Mouse (Mus musculus): Measurements from ENCODE around the gene March9. TPM values are rescaled to one million over a fixed set of nuclear protein-coding genes. Genes with fewer than 3 reads are reported as not detected.

Gene March9
- 2.2 to 3.2 TPM (median 2.6 TPM) in 4 replicates for total RNA-seq (2023; ENCODE audit: inconsistent age)

DNA sequence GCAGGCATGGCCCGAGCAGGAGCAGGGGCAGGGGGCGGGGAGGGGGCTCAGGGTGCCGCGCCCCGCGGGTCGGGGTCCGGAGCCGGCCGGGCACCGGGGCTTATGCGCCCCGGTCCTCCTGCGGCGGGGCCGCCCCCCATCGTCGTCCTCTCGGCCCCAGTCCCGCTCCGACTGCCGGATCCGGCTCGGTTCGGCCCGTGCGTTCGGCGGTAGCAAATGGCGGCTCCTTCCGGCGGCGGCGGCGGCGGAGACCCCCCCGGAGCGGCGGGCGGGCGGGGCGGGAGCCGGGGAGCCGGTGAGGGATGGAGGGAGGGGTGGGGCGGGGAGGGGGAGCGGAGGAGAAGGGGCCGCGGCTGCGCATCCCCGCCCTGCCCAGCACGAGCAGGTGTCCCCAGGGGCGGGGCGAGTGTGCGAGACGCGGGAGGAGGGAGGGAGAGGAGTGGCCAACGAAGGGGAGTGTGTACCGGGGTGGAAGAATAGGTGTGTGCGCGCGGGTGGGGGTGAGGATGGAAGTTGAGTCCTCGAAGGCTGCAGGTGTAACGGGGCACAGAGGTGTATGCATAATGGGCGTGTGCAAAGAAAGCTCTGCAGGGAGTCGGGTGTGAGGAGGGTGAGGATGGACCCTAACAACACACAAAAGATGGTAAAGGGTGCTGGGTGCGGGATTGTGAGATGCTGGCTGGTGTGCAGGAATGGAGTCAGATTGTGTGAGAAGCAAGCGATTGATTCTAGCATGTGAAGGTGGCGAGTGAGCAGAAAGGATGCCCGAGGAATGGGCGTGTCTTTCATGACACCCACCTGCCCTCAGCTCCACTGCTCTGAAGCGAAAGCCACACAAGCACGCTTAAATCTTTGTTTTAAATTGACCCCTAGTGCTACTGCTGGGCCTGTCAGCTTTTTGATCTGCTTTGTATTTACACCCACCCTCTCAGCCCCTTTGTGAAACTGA lies at the start of gene March9:
Gene March9 (minus strand): TSS at position 217 of the 949 bp plus-strand sequence.

DNA sequence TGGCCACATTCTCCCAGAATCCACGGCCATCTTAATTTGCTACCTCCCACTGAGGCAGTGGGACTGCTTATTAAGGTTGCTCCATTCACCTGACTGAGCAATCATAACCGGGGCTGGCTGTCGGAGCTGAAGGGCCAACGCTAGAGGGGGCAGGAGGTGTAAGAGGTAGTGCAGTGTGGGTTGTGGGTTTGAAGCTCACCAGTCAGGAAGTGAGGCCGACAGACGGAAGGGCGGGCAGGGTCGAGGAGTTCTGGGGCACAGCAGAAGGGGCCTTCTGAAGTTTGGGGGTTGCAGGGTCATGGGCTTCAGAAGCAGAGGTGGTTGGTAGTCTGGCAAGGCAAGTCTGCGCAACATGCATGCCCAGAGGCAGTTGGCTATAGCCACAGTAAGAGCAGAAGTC lies 15.1 kb upstream of the March9 start, which contains the start of gene Agap2:
Gene Agap2 (plus strand): TSS at position 205 of the 400 bp plus-strand sequence.

DNA sequence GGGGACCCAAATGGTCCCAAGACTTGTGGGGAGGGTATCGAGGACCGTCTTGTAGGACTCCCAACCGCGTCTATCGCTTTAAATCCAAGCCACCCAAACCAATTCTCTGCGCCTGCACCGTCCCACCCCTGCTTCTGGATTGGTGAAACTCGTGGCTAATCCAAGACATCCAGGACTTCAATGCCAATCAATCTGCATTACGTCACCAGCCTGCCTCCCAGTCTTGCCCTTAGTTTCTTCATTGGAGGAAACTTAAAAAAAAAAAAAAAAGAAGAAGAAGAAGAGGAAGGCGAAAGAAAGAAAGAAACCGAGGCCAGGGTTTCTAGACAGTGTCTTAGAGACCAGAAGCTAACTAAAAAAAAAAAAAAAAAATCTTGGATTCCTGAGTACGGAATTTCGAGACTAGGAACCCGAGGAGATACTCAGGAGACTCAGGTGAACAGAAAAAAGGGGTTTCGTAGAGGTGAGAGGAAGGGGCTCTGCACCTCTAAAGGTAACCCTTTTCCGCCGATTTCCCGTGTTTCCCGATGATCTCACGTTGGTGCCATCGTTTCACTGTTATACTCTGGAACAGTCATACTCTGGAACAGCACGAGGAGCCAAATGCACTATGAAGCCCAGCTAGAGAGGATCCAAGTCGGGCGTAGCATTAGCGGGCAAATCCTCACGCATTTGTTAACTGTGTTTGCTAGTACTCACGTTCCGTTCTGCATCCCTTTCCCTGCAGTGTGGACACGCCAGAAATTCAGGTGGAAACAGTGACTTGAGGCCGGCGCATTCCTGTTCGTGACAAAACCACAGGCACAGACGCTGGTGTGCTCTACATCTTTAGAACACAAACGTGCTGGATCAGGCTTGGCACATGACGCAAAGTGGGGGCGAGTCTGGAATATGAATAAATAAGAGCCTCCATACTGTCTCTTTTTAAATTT lies 10.5 kb upstream of the March9 start, which contains the start of gene Tspan31:
Gene Tspan31 (minus strand): TSS at position 75 of the 932 bp plus-strand sequence.

DNA sequence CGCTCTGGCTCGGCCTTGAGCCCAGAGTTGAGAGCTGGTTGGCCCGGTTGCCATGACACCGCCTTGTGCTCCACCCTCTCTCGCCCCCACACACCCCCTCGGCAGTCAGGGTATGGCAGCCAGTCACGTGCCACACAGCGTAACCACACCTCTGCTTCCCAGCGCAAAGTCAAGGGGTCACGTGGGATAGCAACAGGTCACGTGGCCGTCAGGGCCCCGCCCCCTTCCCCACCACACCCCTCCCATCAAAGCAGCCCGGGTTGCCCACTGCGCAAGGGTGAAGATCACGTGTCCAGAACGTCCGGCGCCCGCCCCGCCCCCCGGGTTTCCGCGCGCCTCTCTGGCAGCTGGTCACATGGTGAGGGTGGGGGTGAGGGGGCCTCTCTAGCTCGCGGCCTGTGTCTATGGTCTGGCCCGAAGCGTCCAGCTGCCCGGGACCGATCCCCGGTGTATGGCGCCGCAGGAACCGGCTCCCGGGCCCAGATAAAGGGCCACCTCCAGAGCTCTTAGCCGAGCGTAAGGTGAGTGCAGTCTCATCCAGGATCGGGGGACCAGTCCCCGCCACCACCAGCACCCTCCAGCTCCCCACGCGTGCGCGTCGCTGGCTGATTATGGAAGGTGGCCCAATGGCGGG lies 3.4 kb upstream of the March9 start, which contains the start of gene Cdk4:
Gene Cdk4 (plus strand): TSS at position 296 of the 634 bp plus-strand sequence.

DNA sequence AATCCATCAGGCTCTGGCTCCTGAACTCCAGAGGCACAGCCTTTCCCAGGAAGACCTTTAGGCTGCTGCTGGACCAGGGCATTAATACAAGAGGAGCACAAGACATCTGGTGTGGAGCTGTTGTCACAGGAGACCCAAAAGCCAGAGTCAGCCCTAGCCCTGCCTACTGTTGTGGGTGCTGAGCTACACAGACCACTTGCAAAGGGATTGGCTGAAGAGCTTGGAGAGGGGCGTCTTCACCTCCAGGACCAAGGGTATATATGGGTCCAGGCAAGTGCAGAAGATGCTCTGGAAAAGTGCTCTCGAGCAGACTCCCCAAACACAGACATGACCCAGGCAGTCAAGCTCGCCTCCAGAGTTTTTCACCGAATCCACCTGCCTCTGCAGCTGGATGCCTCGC lies 12.0 kb downstream of the March9 start, which contains the start of gene Cyp27b1:
Gene Cyp27b1 (plus strand): TSS at position 297 of the 400 bp plus-strand sequence.

DNA sequence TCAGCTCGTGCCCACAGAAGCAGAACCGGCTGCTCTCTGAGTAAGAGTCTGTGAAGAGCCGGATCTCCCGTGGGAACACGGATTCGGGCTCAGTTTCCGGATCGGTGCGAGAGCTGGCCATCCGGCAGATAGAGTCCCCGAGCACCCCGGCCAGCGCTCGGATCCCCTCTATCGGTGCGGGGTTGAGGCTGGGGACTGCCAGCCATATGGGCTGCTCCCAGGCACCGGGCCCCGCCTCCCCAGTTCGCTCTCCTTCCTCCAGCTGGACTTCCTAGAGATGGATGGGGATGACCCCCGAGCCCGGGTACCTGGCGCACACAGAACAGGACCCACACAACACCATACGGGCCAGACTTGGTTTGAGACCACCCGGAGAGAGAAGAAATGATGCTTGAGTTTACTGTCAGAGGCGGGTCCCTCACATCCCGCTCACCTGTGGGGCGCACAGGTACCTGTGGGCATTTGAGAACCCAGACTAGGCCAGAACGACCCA lies 18.7 kb downstream of the March9 start, which contains the start of the genes Mettl1 and Eef1akmt3:
Gene Mettl1 (plus strand): TSS at position 141 of the 493 bp plus-strand sequence.
Gene Eef1akmt3 (minus strand): TSS at position 240 of the 493 bp plus-strand sequence.

DNA sequence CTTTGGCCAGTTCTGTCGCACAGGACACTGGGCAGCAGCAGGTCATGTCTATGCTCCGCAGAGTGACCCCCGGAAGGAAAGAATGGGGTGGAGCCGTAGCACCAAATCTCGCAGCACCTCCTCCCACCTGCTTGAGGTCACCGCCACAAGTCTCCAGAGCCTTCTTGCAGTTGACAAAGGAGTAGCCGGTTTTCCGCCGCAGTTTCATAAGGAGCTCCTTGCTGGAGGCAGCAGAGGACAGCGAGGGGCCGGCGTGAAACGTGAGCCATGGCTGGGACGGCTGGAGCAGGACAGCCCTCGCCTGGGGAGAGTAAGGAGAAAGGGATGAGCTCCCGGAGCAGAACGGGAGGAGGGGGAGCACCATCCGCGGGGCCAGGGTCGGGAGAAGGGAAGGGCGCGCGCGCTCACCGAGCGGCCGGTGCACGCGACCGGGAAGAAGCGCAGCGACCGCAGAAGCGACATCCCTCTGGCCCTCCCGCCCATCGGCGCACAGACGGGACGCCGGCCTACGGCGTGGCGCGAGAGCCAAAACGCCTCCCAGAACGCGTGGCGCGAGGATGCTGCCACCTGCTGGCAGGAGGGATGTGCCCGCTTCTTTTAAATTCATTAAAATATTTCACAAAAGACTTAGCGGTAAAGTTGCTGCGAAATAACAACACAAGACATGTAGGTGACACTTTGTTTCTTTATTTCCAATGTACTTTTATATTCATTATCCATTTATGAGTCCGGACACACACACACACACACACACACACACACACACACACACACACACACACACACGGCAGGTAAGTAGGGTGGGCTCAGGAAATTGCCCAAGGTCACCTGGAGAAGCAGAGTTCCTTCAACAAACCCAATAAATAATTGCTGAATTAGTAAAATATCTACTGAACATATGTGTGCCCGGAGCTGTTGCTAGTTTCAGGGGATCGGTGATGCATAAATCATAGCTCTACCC lies 29.4 kb downstream of the March9 start, which contains the start of gene Tsfm:
Gene Tsfm (minus strand): TSS at position 505 of the 961 bp plus-strand sequence.

Other genes with a start within 250 kb of the March9 start
- gene Atp23, start 158.8 kb downstream of the March9 start, total RNA-seq (2023; ENCODE audit: inconsistent age), result 4.6 to 8.9 TPM (median 7.8 TPM) in 4 replicates
- 52.2 to 52.6 TPM (median 52.3 TPM) in 4 replicates for gene Ctdsp2, start 81.5 kb downstream of the March9 start, total RNA-seq (2023; ENCODE audit: inconsistent age)
- gene Avil, start 59.5 kb downstream of the March9 start, total RNA-seq (2023; ENCODE audit: inconsistent age), result 0.18 to 1.2 TPM (median 0.61 TPM) in 4 replicates
- gene Tsfm, start 29.3 kb downstream of the March9 start, total RNA-seq (2023; ENCODE audit: inconsistent age), result 17.0 to 31.5 TPM (median 21.4 TPM) in 4 replicates
- gene Mettl1, start 18.8 kb downstream of the March9 start, total RNA-seq (2023; ENCODE audit: inconsistent age), result 17.3 to 22.6 TPM (median 21.0 TPM) in 4 replicates
- not detected in 4 replicates for gene Eef1akmt3, start 18.7 kb downstream of the March9 start, total RNA-seq (2023; ENCODE audit: inconsistent age)
- gene Cyp27b1, start 11.9 kb downstream of the March9 start, total RNA-seq (2023; ENCODE audit: inconsistent age), result 0.42 to 1.6 TPM (median 0.77 TPM) in 4 replicates
- gene Cdk4, start 3.4 kb upstream of the March9 start, total RNA-seq (2023; ENCODE audit: inconsistent age), result 117 to 142 TPM (median 123 TPM) in 4 replicates
- 20.7 to 26.3 TPM (median 22.6 TPM) in 4 replicates for gene Tspan31, start 10.1 kb upstream of the March9 start, total RNA-seq (2023; ENCODE audit: inconsistent age)
- gene Agap2, start 15.1 kb upstream of the March9 start, total RNA-seq (2023; ENCODE audit: inconsistent age), result 94.4 to 124 TPM (median 104 TPM) in 4 replicates
- gene Os9, start 60.9 kb upstream of the March9 start, total RNA-seq (2023; ENCODE audit: inconsistent age), result 82.4 to 86.0 TPM (median 83.5 TPM) in 4 replicates
- 441 to 475 TPM (median 457 TPM) in 4 replicates for gene B4galnt1, start 105.0 kb upstream of the March9 start, total RNA-seq (2023; ENCODE audit: inconsistent age)
- not detected in 4 replicates for gene Slc26a10, start 120.5 kb upstream of the March9 start, total RNA-seq (2023; ENCODE audit: inconsistent age)
- 0.51 TPM in 1 of 4 replicates, not detected in the others for gene Arhgef25, start 129.9 kb upstream of the March9 start, total RNA-seq (2023; ENCODE audit: inconsistent age)
- 65.6 to 71.2 TPM (median 67.8 TPM) in 4 replicates for gene Dtx3, start 135.5 kb upstream of the March9 start, total RNA-seq (2023; ENCODE audit: inconsistent age)
- gene Pip4k2c, start 151.4 kb upstream of the March9 start, total RNA-seq (2023; ENCODE audit: inconsistent age), result 54.6 to 62.2 TPM (median 61.4 TPM) in 4 replicates
- 0.29 to 0.54 TPM (median 0.32 TPM) in 3 of 4 replicates, not detected in the other for gene Kif5a, start 203.2 kb upstream of the March9 start, total RNA-seq (2023; ENCODE audit: inconsistent age)
- 98.5 to 110 TPM (median 104 TPM) in 4 replicates for gene Dctn2, start 206.2 kb upstream of the March9 start, total RNA-seq (2023; ENCODE audit: inconsistent age)
- 110 to 114 TPM (median 112 TPM) in 4 replicates for gene Mbd6, start 228.8 kb upstream of the March9 start, total RNA-seq (2023; ENCODE audit: inconsistent age)

Measured in B cell, adult (primary cell).